Mouse (Mus musculus) layer of hippocampus, postnatal 25 days (tissue): ENCODE data around the gene Kcnab1. TPM values are rescaled to one million over a fixed set of nuclear protein-coding genes. Genes with fewer than 3 reads are reported as not detected.
A peak's percentile ranks its signal among the peaks of the same experiment; 100 is the strongest.
"Not testable (repeated sequence)": the region's sequence is repeated elsewhere in the genome, so short reads cannot be mapped to it uniquely, and the experiment has no call there.

Experiments used
- DNase-seq, 2 experiments: peaks; one replicate each; pipeline ENCODE4 v3.0.0; 2022; ENCODE audit warnings: mixed read lengths in 2 of 2, low spot score in 1 of 2; ENCODE audit errors: extremely low spot score in 1 of 2
- total RNA-seq, 2 experiments: library from RNA; stranded (reverse); gene quantifications; 2 replicates each; pipeline ENCODE4 v1.2.3; 2021

Kcnab1 gene
- total RNA-seq, 2 experiments from 2014 or later, result 160 to 161 TPM

DNA sequence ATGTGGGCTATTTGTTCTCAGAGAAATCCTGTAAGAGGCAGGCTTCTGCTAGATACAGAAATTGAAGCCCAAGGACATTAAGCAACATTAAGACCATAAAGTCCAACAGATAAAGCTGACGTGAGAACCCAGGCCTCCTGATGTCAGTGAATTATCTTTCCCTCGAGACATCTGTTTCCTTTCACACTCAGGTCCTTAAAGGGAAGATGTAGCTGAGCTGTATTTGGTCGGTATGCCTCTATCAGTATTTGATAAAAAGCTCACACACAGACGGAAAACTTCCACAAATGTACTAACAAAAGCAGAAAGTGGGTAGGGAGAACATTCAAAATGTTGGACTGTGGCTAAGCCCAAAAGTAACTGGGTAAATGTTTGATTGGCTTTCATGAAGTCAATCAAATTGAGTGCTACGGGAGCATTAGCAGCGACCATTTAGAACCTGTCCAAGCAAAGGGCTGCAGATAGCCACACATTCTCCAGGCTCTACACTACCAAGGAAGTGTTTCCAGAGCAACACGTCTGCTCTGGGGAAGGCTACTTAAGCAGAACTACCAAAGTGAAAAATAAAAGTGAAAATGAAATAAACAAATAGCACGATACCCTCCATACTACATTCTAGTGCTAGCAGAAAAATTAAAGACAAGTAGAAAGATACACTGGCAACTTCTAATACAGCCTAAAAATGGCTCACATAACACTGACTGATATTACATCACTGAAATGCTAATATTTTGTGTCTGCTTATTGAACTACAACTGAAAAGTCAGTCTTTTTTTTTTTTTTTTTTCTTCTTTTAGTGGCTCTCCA, 251.2 kb downstream of the Kcnab1 start:
- DNase-seq, result no peak

DNA sequence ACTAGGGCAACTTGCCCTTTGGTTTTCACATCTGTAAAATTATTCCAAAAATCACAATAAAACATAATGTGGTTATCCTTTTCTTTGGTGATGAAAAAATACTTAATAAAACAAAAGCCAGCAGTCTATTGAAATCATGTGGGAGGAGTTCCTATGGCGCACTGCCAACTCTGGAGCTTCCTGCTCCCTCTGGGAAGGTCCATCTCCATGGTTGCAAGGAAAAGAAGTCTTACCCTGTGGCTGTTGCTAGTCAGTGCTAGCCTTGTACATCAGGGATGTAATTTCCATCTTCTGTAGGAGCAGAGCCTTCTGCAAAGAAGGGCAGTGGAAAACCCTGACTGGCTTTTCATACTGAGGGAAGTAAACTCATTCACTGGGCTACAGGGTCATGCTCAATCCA, 254.3 kb downstream of the Kcnab1 start:
- no peak for DNase-seq

DNA sequence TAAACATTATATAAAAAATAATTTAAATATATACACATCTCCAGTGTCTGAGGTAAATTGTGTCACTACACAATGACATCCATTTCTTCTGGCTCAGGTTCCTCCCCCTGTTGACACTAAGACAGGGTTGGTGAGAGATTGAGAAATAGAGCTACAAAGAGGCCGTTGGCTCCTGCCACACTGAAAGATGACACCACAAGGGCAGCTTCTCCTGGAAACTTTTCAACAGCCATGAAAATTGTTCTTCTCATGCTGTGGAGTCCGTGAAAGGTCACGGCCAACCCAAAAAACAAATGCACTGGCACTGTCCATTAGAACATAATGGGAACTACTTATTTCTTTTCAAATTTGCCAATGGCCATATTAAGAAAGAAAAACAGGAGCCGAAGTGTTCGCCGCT, 256.0 kb downstream of the Kcnab1 start:
- no peak for DNase-seq

DNA sequence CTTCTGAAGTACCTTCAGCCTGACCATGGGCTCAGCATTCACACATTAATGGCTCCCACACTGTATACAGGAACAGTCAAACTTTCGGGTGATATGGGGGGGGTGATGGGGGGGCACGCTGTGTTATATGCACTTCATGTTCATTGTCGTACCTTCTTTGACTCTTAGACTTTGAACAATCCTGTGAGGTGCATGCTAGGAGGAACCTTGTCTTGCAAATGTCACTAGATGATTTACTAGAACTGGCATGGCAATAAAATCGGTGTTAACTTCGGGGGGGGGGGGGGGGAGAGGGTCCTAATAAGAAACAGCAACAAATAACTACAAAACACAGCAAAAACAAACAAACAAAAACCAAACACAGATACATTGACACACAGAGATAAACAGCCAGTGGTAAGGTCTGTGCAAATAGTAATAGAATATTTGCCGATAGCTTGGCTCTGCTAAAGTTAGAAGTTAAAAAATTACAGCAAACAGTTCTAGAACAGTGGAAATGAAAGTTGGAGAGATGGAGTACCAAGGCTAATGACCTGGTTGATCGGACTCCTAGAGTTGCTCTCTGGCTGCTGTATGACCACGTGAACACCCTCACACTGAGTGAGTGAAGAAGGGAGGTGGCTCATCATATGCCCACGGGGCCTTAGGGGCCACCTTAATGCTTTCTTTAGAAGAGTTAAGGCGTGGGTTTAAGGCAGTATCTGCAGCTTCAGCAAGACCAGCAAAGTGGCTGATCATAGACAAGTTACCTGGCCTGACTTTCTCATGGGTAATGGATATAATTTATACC, 256.9 kb downstream of the Kcnab1 start:
- no peak for DNase-seq

DNA sequence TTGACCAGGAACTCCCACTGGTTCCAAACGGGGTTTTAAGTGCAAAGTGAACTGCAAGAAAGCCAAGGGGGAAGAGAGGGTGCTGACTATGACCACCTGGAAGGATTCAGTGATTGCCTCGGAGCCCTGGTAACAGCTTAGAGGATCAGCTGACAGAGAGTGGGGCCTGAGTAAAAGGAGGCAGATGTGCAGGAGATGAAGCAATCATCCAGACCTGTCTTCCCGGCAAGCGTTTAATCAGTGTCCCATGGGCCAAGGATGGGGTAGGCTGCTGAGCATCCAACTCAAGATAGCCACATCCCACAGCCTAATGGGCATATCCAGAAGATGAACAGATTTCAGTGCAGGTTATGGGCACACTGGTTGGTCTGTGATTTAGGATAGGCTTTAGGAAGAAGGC, 258.8 kb downstream of the Kcnab1 start:
- DNase-seq, result no peak

DNA sequence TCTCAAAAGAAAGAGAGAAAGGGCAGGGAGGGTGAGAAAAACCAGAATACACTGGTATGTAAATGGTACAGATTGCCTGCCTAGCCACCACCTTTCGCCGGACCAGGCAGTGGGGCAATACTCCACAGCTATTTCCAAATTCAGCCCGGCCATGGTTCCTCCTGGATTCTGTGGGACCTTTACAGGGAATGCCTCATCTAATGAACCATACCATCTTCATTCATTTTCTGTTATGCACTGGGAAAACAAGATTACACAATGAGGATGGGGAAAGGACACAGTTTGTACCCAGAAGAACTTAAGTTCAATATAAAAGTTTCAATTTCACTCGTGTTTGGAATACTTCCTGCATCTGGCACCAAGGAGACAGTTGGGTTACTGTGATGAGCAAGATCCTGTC, 263.4 kb downstream of the Kcnab1 start:
- no peak for DNase-seq

DNA sequence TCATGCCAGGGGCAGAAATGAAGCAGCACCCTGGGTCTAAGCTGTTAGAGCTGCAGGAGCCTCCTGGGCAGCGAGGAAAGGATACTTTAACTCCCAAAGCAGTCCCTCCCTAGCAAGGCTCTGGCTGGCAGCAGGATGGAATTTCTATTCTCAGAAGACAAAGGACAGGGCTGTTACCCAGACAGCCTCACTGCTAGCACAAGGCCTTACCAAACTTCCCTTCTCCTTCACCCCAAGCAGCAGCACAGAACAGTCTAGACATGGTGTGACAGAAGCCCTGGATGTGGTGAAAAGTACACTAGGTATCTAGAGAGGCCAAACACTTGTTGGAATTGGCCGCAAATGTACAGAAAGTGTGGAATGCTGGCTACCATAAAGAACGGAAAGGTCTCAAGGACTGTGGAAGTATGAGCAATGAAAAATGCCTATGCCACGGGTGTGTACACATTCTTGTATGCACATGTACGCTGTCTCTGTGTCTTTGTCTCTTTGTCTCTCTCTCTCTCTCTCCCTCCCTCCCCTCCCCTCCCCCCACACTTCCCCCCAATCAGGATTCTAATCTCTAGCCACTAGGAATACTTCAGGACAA, 264.5 kb downstream of the Kcnab1 start:
- no peak for DNase-seq

DNA sequence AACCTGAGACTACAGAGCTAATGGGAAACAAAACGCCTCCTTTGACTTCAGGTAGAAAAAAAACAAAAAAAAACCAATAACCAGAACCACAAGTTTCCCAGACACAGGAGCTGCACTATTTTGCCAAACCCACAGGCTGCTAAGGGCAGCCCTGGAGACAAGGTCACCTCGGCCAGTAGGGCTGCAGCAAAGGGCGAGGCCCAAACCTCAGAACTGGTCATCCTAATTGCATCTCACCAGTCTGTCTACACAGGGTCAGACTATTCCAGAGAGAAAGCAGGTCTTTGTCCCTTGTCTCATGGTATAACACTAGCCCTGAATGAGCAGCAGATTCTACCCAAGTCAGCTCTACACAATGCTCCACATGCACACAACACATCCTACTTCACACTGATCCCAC, 265.5 kb downstream of the Kcnab1 start:
- DNase-seq, result no peak

DNA sequence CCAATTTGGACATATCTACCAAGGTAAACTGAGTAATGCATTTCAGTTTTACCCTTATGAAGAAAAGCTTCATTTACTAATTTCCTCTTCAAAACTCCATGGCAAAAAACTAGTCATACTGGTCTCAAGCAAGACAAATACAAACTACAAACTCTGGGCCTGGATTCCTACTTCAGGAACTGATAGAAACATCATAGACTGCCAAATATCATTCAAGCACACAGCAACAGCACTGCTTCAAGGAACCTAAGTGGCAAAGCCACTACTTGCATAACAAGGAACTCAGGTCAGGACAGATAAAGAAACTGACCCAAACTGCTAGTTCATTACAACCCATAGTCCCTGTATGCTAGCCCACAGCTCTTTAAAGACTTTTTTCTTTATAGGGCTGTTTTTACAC, 269.5 kb downstream of the Kcnab1 start:
- DNase-seq, result no peak

DNA sequence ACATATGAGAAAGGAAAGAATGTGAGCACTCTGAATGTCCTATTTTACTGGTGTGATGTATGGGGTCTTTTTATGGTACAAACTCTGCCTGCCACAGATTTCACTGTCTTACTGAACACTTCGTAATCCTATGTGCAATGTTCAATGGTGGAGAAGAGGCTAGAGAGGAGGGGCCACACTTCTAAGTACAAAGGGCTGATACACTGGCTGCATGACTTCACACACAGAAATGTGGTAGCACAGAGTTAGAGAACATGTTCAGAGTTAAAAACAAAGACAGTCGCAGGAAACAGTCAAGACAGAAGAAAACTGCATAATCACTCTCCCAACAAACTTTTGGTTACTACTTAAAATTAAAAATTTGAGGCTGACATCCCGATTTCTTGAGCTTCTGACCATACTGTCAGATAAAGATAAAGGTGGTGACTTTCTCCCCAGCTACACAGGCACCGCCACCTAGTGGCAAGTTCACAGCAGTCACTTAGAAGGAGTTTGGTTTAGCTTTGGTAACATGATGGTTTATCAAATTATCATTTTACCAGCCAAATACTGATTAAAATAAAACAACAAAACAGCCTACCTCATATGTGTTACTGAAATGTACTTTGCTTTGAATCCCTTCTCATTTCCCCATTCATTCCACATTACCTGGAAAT, 270.8 kb downstream of the Kcnab1 start:
- DNase-seq, result peak in 1 of 2 experiments; percentile 57

DNA sequence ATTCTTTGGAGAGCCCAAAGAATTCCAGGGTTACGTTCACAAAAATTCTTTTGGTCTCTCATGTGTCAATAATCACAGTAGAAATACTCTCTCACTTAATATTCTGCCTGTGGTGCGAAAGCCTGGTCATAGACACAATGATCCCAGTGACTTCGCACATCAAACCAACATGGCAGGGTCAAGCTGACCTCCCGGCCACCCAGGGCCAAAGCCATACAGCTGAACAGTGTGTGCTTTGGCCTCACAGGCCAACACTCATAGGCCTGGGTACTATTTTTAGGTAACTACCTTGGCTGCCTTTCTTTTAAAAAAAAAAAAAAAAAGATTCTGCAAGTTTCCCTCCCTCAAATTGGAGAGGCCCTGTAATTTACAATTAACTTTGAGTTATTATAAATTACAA, 271.9 kb downstream of the Kcnab1 start:
- DNase-seq, result no peak

DNA sequence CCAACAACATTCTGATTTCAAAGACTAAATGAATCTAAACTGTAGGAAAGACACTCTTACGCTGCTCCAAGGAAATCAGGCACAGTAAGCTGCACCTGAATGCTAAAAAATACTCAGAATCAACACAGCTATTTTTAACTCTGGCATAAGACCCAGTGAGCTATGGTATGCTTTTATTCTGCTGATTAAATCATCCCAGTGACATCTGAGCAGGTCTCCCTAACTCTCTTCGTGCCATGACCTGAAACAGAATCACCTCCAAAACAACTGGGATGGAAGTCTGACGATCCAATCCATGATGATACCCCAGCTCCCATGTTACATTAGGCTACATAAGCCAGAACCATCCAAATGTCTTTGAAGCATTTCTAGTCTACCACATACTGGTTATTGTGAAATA, 275.2 kb downstream of the Kcnab1 start:
- DNase-seq, result no peak

DNA sequence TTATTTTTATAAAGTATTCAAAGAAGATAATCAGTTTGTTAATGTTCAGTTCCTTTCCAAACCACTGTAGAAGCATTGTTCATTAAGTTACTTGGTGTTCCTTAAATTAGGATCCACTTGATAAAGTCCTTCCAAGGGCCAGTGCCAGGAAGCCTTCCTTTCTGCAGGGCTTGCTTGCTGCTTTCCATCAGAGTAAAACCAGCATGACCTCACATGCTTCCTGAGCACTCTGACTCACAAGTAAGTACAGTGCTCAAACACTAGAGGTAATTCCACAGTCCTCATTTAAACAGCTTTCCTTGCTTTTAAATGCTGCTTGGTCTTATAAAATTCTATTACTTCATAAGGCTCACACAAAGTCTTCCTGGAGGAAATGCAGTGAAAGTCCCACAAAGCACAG, 276.6 kb downstream of the Kcnab1 start:
- no peak for DNase-seq

DNA sequence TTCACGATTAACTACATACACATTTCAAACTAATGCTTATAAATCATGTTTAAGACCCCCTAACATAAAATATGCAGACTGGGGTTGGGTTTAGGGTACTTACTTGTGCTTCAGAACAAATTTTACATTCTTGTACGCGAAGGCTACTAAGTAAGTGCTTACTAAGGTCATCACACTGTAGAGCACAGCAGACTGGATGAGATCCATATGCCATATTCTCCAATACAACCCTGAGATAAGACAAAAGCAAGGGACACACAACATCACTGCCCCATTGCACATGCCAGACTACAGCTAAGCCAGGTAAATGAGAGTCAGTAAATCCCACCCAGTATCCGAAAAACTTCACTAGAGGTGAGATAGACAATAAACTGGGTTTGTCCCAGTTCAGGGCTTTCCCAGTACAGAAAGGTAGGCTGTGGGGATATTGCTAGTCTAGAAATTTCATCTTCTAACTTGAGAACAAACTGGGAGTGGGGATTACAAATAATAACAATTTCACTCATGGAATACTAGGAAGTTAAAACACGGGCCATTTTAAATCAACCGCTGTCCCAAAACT, 282.1 kb downstream of the Kcnab1 start:
- no peak for DNase-seq

DNA sequence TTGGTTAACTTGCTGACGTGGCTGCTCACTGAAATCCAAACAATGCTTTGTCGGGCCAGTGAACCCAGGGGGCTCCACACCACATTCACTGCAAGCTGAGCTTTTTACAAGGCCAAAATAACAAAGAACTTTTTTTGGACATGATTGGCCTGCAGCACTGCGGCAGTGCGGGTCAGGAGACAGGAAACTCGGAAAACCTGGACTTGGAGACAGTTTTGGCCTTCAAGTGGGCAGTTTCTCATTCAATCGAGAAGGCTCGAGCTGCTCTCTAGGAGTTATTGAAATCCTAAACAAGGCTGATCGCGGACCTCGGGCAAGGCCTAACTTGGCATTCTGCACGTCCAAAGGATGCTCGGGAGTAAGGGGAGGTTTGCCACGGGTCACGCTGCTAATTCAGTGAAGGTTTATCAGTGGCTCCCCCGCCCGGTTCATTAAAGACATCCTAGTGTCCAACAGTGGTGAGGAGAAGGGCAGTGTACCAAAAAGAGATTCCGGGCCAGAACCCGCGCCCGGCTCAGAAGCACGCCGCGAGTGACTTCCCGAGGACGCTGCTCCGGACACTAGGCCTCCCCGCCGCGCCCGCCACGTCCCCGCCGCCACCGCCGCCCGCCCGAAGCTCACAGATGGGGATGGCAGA, 282.7 kb downstream of the Kcnab1 start:
- DNase-seq, result no peak

DNA sequence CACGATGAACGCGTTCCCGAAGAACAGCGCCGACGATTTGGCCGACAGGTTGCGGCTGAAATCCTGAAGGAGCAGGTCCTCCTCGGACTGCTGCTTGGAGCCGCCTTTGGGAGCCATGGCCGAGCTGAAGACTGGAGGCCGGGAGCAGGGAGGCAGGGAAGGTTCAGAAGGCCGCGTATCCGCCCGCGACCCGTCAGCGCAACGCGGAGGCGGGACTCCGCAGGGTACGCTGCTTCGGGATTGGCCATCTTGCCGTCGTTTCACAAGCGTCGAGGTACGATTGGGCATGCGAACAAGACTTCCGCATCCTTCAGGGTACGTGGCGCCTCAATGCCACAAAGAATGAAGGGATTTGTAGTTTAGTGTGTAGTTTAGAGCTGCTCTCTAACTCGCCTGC, 283.2 kb downstream of the Kcnab1 start, which contains the start of gene Ssr3:
Gene Ssr3, minus strand, starts transcription at position 203 of the 397 bp plus-strand sequence.
- peak; percentile 89 to 94 for DNase-seq

DNA sequence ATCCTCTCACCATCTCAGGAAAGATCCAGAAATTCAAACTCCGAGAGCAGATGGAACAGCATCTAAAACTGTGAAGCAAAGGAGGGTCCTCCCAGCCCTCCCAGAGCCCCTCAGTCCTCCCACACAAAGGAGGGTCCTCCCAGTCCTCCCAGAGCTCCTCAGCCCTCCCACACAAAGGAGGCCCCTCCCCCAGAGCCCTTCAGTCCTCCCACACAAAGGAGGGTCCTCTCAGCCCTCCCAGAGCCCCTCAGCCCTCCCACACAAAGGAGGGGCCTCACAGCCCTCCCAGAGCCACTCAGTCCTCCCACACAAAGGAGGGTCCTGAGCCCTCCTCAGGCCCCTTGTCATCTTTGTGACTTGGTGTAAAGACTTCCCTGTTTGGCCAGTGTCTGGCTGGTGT, 285.9 kb downstream of the Kcnab1 start:
- not testable (repeated sequence) for DNase-seq

DNA sequence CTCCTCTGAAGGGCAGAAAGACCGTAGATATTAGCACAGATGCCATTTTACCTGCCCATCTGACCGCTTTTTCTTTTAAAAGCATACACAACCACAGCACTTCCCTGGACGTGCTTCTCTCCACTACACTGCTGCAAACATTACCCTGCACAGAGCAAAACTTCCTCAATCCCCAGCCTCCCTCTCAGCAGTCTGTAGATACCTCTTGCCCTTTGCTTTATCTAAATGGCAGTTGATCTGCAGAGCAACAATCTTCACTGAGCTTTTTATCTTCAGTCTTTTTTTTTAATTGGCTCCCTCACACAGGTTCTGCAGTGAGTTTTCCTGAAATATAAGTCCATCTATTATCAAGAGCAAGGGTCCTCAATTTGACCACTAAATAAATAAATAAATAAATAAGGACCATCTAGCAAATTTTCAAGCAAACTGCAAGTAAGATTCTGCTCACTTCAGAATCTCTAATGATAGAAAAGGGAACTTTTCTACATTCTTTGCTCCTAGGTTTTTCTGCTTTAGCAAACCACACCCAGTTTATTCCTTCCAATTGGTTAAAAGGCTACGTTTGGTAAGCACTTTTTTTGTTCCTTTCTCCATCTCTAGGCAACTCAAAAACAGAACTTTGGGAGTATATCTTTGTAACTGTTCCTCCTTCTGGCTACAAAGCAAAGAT, 287.8 kb downstream of the Kcnab1 start:
- DNase-seq, result no peak

DNA sequence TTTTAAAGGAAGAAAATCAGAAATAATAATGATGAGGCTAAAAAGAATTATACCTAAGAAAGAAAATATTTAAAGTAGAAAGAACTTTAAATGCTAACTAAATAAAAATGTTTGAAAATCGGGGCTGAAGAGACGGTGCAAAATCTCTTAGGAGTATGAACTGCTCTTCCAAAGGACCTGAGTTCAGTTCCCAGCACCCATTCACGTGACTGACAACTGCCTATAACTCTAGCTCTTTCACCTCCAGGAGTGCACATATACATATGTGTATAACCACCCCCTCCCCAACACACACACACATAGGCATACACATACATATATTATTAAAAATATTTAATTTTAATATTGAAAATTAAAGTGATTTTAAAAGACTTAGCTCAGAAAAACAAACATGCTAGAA, 288.4 kb downstream of the Kcnab1 start:
- DNase-seq, result no peak

DNA sequence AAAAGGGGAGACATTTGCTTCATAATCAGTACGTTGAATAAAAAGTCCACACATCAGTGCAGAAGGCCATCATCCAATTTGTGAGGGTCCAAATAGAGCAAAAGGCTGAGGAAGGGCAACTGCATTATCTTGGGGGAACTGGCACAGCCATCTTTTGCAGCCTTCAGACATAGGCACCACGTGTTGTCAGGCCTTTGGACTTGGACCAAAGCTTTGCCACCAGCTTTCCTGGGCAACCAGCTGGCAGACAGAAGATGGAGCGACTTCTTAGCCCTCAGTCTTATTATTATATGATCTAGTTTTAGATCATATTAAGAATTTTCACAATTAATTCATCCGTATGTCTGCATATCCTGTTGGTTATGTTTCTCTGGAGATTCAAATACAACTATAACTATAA, 296.6 kb downstream of the Kcnab1 start:
- DNase-seq, result no peak
